In the genomic region with DNA sequence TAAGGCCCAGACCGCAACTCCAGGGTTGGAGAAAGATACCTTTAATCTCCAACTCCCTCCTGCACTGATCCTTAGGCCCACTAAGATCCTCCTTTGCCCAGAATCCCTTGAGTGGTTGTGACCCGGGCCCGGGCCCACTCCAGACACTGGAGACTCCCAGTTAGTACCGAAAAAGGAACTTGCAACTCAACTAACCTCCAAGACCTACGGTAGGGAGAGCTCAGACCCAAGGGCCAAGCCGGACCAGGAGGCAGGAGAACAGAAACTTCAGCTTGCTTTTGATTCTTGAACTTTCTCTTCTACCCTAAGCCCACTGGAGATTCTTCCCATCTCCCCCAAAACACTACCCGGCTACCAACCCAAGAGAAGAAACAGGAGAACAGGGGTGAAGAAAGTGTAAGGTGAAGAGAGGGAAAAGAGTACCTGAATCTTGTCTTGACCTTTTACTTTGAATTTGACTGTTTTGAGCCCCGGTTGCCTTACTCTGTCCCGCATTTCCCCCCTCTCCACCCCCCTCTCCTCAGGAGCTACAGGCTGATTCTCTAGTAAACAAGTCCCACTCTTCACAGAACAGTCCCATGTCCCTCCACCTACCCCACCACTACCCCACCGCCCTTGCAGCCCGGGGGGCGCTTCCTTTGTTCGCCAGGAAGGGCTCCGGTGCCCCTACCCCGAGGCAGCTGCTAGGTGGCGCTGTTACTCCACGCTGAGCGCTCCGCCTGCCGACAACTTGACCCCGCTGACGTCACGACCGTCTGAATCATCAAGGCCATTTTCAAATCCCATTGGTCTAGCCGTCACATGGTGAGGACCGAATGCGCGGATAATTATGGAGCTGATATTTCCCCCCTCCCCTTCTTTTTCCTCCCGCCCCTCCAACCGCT, we compare ENCODE assay signal across 1 mouse cellular context.
A peak's percentile ranks its signal among the peaks of the same experiment; 100 is the strongest.
TF ChIP-seq lines count a peak whose summit lies in the region.

No protein-coding gene starts in this region.

TF ChIP-seq in C2C12, 6 proteins besides CTCF, POLR2A, EP300 and RAD21:
- peak; percentile 83 for TF ChIP-seq MAX (IDR thresholded peaks at IDR 0.05)
- no peak for TF ChIP-seq MYOD1 (IDR thresholded peaks at IDR 0.05; ENCODE audit: control insufficient read depth, insufficient read length, low read depth)
- peak; percentile 95 for TF ChIP-seq USF1 (IDR thresholded peaks at IDR 0.05; ENCODE audit: low read depth)
